Mouse (Mus musculus): ENCODE data around the gene Pds5a. TPM values are rescaled to one million over a fixed set of nuclear protein-coding genes. Genes with fewer than 3 reads are reported as not detected.

Pds5a gene
- total RNA-seq, 2 experiments from 2014 or later: 79.5 to 84.3 TPM

DNA sequence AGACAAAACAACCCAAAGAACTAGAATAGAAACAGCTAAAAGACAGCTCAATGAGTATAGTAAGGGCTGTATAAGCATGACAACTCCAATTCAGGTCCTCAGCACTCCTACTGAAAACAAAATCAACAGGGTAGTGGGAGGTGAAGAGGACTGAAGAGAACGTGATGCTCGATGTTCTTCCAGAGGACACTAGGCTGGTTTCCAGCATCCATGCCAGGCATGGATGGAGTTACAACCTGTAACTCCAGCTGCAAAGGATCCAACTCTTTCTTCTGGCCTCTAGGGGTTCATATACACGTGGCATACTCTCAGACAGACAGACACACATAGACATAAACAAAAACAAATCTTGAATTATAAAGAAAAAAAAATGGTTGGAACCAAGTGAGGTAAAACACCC is 11.3 kb downstream of the Pds5a start:
- H3K4me3 ChIP-seq: no peak overlapping the region
- H3K27ac ChIP-seq: no peak overlapping the region
- no peak for DNase-seq (ENCODE audit: low spot score in 2 of 2)
- TF ChIP-seq CTCF (conservative IDR thresholded peaks at IDR 0.05): no peak

GRCm38 (mm10) chr5:65678826-65679225 is 19.2 kb downstream of the Pds5a start:
- Histone ChIP-seq H3K4me3 (no peak overlapping the region), H3K27ac (no peak overlapping the region)
- peak in 1 of 2 experiments; percentile 20 for DNase-seq (ENCODE audit: low spot score in 2 of 2)
- no peak for TF ChIP-seq CTCF (conservative IDR thresholded peaks at IDR 0.05)

GRCm38 (mm10) chr5:65672162-65672561 is 25.9 kb downstream of the Pds5a start:
- peak overlapping the region; percentile 54 for H3K27ac ChIP-seq
- H3K4me3 ChIP-seq: no peak overlapping the region
- DNase-seq (ENCODE audit: low spot score in 2 of 2): no peak
- no peak for TF ChIP-seq CTCF (conservative IDR thresholded peaks at IDR 0.05)

GRCm38 (mm10) chr5:65667644-65668043 is 30.4 kb downstream of the Pds5a start:
- H3K27ac ChIP-seq: no peak overlapping the region
- DNase-seq (ENCODE audit: low spot score in 2 of 2): no peak
- peak; percentile 46 for TF ChIP-seq CTCF (conservative IDR thresholded peaks at IDR 0.05)
- no peak overlapping the region for H3K4me3 ChIP-seq

DNA sequence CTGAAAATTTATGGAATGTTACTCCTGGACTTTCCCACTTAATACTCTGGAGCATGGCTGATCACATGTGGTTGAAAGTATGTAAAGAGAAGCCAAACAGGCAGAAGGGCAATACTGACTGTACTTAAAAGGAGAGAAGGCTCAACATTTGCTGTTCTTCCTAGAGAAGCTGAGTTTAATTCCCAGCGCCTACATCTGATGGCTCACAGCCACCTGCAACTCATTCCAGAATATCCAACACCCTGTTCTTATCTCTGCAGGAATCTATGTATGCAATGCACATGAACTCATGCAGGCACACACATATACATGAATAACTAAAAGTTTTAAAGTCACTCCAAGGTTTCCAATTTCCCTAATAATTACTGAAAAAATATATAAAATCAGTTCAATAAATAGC is 32.7 kb downstream of the Pds5a start:
- H3K27ac ChIP-seq: no peak overlapping the region
- no peak for DNase-seq (ENCODE audit: low spot score in 2 of 2)
- no peak for TF ChIP-seq CTCF (conservative IDR thresholded peaks at IDR 0.05)
- no peak overlapping the region for H3K4me3 ChIP-seq

DNA sequence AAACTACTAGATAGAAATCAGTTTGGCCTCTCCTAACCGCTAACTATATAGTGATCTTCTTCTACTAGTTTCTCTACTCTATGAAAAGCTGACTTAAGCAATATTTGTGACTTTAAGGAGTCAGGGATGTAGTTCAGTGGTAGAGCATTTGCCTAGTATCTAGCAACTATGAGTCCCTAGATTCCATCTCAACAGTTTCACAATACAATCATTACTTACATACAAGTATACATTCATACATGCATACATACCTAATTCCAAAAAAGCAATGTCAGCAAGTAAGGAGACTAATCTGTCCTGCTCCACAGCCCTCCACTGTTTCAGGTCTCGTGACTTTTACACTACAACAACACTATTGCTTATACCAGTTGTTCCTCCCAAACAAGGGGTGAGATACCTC is 36.1 kb downstream of the Pds5a start:
- Histone ChIP-seq H3K27ac (no peak overlapping the region), H3K4me3 (no peak overlapping the region)
- DNase-seq (ENCODE audit: low spot score in 2 of 2): no peak
- TF ChIP-seq CTCF (conservative IDR thresholded peaks at IDR 0.05): no peak

- H3K4me3 ChIP-seq: no peak overlapping the region
- H3K27ac ChIP-seq: no peak overlapping the region
- no peak for DNase-seq (ENCODE audit: low spot score in 2 of 2)
- no peak for TF ChIP-seq CTCF (conservative IDR thresholded peaks at IDR 0.05)
These were observed 44.3 kb downstream of the Pds5a start for GRCm38 (mm10) chr5:65653786-65654185.

- no peak for TF ChIP-seq CTCF (conservative IDR thresholded peaks at IDR 0.05)
- no peak overlapping the region for H3K27ac ChIP-seq
- no peak overlapping the region for H3K4me3 ChIP-seq
- DNase-seq (ENCODE audit: low spot score in 2 of 2): no peak
These were observed 59.2 kb downstream of the Pds5a start for GRCm38 (mm10) chr5:65638896-65639295.

GRCm38 (mm10) chr5:65624340-65624739 is 73.7 kb downstream of the Pds5a start:
- Histone ChIP-seq H3K27ac (no peak overlapping the region), H3K4me3 (no peak overlapping the region)
- TF ChIP-seq CTCF (conservative IDR thresholded peaks at IDR 0.05): no peak
- no peak for DNase-seq (ENCODE audit: low spot score in 2 of 2)

DNA sequence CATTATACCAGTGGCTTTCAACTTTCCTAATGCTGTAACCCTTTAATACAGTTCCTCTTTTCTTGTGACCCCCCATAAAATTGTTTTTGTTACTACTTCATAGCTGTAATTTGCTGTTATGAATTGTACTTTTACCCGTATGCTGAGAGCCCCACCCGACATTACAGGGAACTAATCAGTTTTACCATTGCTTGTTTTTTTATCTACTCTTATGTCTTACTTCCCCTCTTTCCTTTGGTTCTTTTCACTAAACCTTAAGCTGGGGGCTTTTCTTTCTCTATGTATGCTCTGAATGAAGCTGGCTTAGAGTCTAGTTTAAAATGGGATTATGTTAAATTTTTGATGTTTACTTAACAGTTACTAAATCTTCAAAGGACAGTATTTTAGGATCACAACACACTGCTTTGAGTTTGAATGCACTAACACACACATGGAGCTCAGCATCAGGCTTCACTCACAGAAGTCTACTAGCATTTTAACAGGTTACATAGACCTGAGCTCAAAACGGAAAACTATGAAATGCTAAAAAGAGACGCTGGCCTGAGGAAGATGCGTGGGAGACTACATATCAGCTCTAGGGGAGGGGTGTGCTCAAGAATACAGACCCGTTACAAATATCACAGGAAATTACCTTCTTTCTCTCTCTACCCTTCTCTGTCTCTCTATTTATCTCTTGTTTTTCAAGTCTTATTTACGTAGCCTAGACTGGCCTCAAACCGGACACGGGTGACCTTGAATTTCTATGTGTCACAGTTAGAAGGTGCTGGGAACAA is 84.7 kb downstream of the Pds5a start:
- Histone ChIP-seq H3K27ac (no peak overlapping the region), H3K4me3 (no peak overlapping the region)
- DNase-seq (ENCODE audit: low spot score in 2 of 2): no peak
- TF ChIP-seq CTCF (conservative IDR thresholded peaks at IDR 0.05): no peak

GRCm38 (mm10) chr5:65610541-65610940 is 87.5 kb downstream of the Pds5a start:
- no peak for TF ChIP-seq CTCF (conservative IDR thresholded peaks at IDR 0.05)
- no peak overlapping the region for H3K27ac ChIP-seq
- H3K4me3 ChIP-seq: no peak overlapping the region
- no peak for DNase-seq (ENCODE audit: low spot score in 2 of 2)

GRCm38 (mm10) chr5:65609769-65610168 is 88.3 kb downstream of the Pds5a start:
- no peak overlapping the region for H3K4me3 ChIP-seq
- no peak for TF ChIP-seq CTCF (conservative IDR thresholded peaks at IDR 0.05)
- DNase-seq (ENCODE audit: low spot score in 2 of 2): no peak
- H3K27ac ChIP-seq: 0 out of 2 replicates have a peak overlapping the region, but pooled peaks have one; percentile 5

- no peak overlapping the region for H3K4me3 ChIP-seq
- no peak overlapping the region for H3K27ac ChIP-seq
- TF ChIP-seq CTCF (conservative IDR thresholded peaks at IDR 0.05): no peak
- no peak for DNase-seq (ENCODE audit: low spot score in 2 of 2)
These were observed 91.3 kb downstream of the Pds5a start for GRCm38 (mm10) chr5:65606820-65607219.

DNA sequence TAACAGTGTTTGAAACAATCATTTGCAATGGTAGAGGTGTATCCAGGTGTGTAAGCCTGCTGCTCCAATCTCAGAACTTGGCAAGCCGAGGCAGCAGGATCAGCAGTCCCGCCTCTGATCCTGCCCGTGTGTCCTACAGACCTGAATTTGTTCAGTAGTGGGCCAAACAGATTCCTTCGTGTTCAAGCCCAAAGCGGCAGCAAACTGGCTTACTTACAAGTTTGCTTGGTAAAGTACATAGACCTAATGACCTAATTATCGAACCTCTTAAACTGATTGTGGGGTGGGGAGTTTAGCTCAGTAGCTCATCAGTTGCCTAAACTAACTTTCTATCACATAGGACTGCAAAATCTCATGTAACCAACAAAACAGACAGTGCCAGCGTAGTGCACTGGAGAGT is 98.4 kb downstream of the Pds5a start:
- no peak for DNase-seq (ENCODE audit: low spot score in 2 of 2)
- Histone ChIP-seq H3K27ac (no peak overlapping the region), H3K4me3 (no peak overlapping the region)
- TF ChIP-seq CTCF (conservative IDR thresholded peaks at IDR 0.05): no peak
